Mouse (Mus musculus) olfactory bulb, adult 2 months (tissue): ENCODE results near the gene Cpb2.

ENCODE experiments used
- CTCF ChIP-seq: fragments of 200-500 bp; IDR thresholded peaks from 2 replicates; pipeline ENCODE4 v1.5.1; 2012; ENCODE audit warnings: low read depth, mild to moderate bottlenecking, low read length, moderate library complexity; ENCODE audit not compliant: insufficient read depth
- POLR2A ChIP-seq: fragments of 200-500 bp; IDR thresholded peaks from 2 replicates; pipeline ENCODE4 v1.6.1; 2012; ENCODE audit warnings: mild to moderate bottlenecking, low read depth, low read length, moderate library complexity; ENCODE audit not compliant: insufficient read depth

- no peak for TF ChIP-seq POLR2A
- no peak for TF ChIP-seq CTCF
Observed at GRCm38 (mm10) chr14:75233070-75233469, 9.0 kb upstream of the Cpb2 start.
